Mouse (Mus musculus) kidney, postnatal 0 days (tissue): Measurements from ENCODE around the gene Zhx3. TPM values are rescaled to one million over a fixed set of nuclear protein-coding genes. Genes with fewer than 3 reads are reported as not detected.

Source experiments
- ATAC-seq: fragments of 200-750 bp; cut with Nextera tagmentation; replicated peaks from 2 replicates; pipeline ENCODE4 v1.8.0; 2017; ENCODE audit warnings: low read depth, moderate number of reproducible peaks, moderate TSS enrichment, moderate library complexity; ENCODE audit not compliant: low FRiP score
- DNase-seq: peaks from one replicate; pipeline ENCODE4 v3.0.0-alpha.2; 2016; ENCODE audit warnings: low spot score
- H3K27ac ChIP-seq: fragments of 300-500 bp; sonication (generic); 2 replicates; pipeline ENCODE4 v1.5.1; 2014; ENCODE audit warnings: mild to moderate bottlenecking
- H3K27me3 ChIP-seq: fragments of 300-500 bp; sonication (generic); 2 replicates; pipeline ENCODE4 v1.6.1; 2014; ENCODE audit warnings: low read length, mixed read lengths; ENCODE audit not compliant: insufficient read depth
- H3K36me3 ChIP-seq: fragments of 300-500 bp; sonication (generic); 2 replicates; pipeline ENCODE4 v1.6.1; 2014; ENCODE audit warnings: low read length, mixed read lengths; ENCODE audit not compliant: insufficient read depth
- H3K4me1 ChIP-seq: fragments of 300-500 bp; sonication (generic); replicated peaks from 2 replicates; pipeline ENCODE4 v1.6.1; 2014; ENCODE audit warnings: antibody characterized with exemption, low read length, mixed read lengths; ENCODE audit not compliant: insufficient read depth
- H3K4me2 ChIP-seq: fragments of 300-500 bp; sonication (generic); 2 replicates; pipeline ENCODE4 v1.6.1; 2014; ENCODE audit warnings: mild to moderate bottlenecking, low read length, moderate library complexity, mixed read lengths
- H3K4me3 ChIP-seq: fragments of 300-500 bp; sonication (generic); replicated peaks from 2 replicates; pipeline ENCODE4 v1.5.1; 2014; ENCODE audit warnings: low read depth, low read length
- H3K9ac ChIP-seq: fragments of 300-500 bp; sonication (generic); 2 replicates; pipeline ENCODE4 v1.6.1; 2014; ENCODE audit warnings: low read depth, low read length
- H3K9me3 ChIP-seq: fragments of 300-500 bp; sonication (generic); replicated peaks from 2 replicates; pipeline ENCODE4 v1.6.1; 2016; ENCODE audit warnings: low read length, inconsistent platforms, mixed read lengths
- CTCF ChIP-seq: IDR thresholded peaks from 2 replicates; pipeline ENCODE4 v1.5.1; 2016; ENCODE audit warnings: antibody characterized with exemption, low read depth, mild to moderate bottlenecking, moderate library complexity
- WGBS: fragments of 180-500 bp; shearing (Covaris S2); extraction: QIAGEN DNeasy Blood & Tissue Kit; methylation state at CpG from one replicate; pipeline ENCODE4 v1.1.7; 2014; 5-methylcytosine and 5-hydroxymethylcytosine counted together
- polyA plus RNA-seq: library from polyadenylated mRNA; unstranded; fragments of >200 nt; fragmentation: Nextera tagmentation; extraction: Ambion mirVana; gene quantifications from 2 replicates; pipeline ENCODE4 v1.2.1, GENCODE M21; 2015

The Zhx3 gene
- 12.6 and 12.7 TPM in 2 replicates for polyA plus RNA-seq

- under 1% methylated on average over 38 of the region's 48 CpGs for WGBS
- Histone ChIP-seq H3K4me3 (peak within 1 kb of the TSS; percentile 84), H3K9ac (peak within 1 kb of the TSS; percentile 97), H3K36me3 (no peaks in the 10 kb centered on the region), H3K27me3 (no peaks in the 10 kb centered on the region), H3K27ac (peak within 1 kb of the TSS; percentile 97), H3K4me1 (0 out of 2 replicates have a peak, but pooled peaks cover 8% of the 10 kb centered on the region), H3K4me2 (peak within 1 kb of the TSS; percentile 64), H3K9me3 (no peaks in the 10 kb centered on the region)
- TF ChIP-seq CTCF = 0 out of 2 replicates have a peak, but pooled peaks have one; percentile 4
- ATAC-seq (peak; percentile 95), DNase-seq (peak; percentile 97)
Observed at GRCm38 (mm10) chr2:160872890-160873382, at the start of gene Zhx3. Zhx3 (minus strand) TSS chr2:160872998.

- 45% methylated on average over 4 of the region's 7 CpGs for WGBS
- DNase-seq = no peak
- ATAC-seq = no peak
- no peaks in the 10 kb centered on the region for H3K27me3 ChIP-seq
- H3K27ac ChIP-seq = no peak overlapping the region
- no peaks in the 10 kb centered on the region for H3K4me1 ChIP-seq
- no peak for TF ChIP-seq CTCF
- H3K4me2 ChIP-seq = no peak overlapping the region
- H3K9ac ChIP-seq = no peak overlapping the region
- H3K9me3 ChIP-seq = no peaks in the 10 kb centered on the region
- H3K36me3 ChIP-seq = no peaks in the 10 kb centered on the region
- H3K4me3 ChIP-seq = no peak overlapping the region
Observed at GRCm38 (mm10) chr2:160921285-160921684, 48.5 kb upstream of the Zhx3 start.

- 73% methylated on average over 2 of the region's 2 CpGs for WGBS
- no peaks in the 10 kb centered on the region for H3K9me3 ChIP-seq
- no peak for DNase-seq
- no peak overlapping the region for H3K27ac ChIP-seq
- no peak overlapping the region for H3K9ac ChIP-seq
- no peak for ATAC-seq
- H3K36me3 ChIP-seq = no peaks in the 10 kb centered on the region
- TF ChIP-seq CTCF = no peak
- H3K4me1 ChIP-seq = no peaks in the 10 kb centered on the region
- H3K27me3 ChIP-seq = no peaks in the 10 kb centered on the region
- no peak overlapping the region for H3K4me3 ChIP-seq
- H3K4me2 ChIP-seq = no peak overlapping the region
Observed at GRCm38 (mm10) chr2:160918930-160919215, 46.1 kb upstream of the Zhx3 start.

- Histone ChIP-seq H3K9ac (no peak overlapping the region), H3K4me2 (no peak overlapping the region), H3K4me1 (no peaks in the 10 kb centered on the region), H3K36me3 (no peaks in the 10 kb centered on the region), H3K27ac (no peak overlapping the region), H3K27me3 (no peaks in the 10 kb centered on the region), H3K9me3 (no peaks in the 10 kb centered on the region), H3K4me3 (no peak overlapping the region)
- ATAC-seq (no peak), DNase-seq (no peak)
- TF ChIP-seq CTCF = no peak
- 66% methylated on average over 8 of the region's 8 CpGs for WGBS
Observed at GRCm38 (mm10) chr2:160918154-160918929, 45.5 kb upstream of the Zhx3 start.

GRCm38 (mm10) chr2:160917313-160917712, 44.5 kb upstream of the Zhx3 start:
- no peak overlapping the region for H3K4me3 ChIP-seq
- H3K36me3 ChIP-seq = no peaks in the 10 kb centered on the region
- H3K9ac ChIP-seq = no peak overlapping the region
- no peak overlapping the region for H3K4me2 ChIP-seq
- no peak for ATAC-seq
- H3K9me3 ChIP-seq = no peaks in the 10 kb centered on the region
- H3K27ac ChIP-seq = no peak overlapping the region
- H3K4me1 ChIP-seq = peaks cover under 1% of the 10 kb centered on the region; the same call in 1 of the 2 replicates
- WGBS = 92% methylated on average over 3 of the region's 3 CpGs
- 0 out of 2 replicates have a peak, but pooled peaks cover 6% of the 10 kb centered on the region for H3K27me3 ChIP-seq
- no peak for DNase-seq
- TF ChIP-seq CTCF = no peak

- 81% methylated on average over 8 of the region's 8 CpGs for WGBS
- H3K4me1 ChIP-seq = peaks cover 7% of the 10 kb centered on the region
- H3K4me2 ChIP-seq = no peak overlapping the region
- no peak overlapping the region for H3K9ac ChIP-seq
- TF ChIP-seq CTCF = no peak
- H3K9me3 ChIP-seq = no peaks in the 10 kb centered on the region
- no peak overlapping the region for H3K27ac ChIP-seq
- no peaks in the 10 kb centered on the region for H3K36me3 ChIP-seq
- DNase-seq (no peak), ATAC-seq (no peak)
- H3K4me3 ChIP-seq = no peak overlapping the region
- H3K27me3 ChIP-seq = 0 out of 2 replicates have a peak, but pooled peaks cover 12% of the 10 kb centered on the region
Observed at GRCm38 (mm10) chr2:160916714-160917113, 43.9 kb upstream of the Zhx3 start.
